Mouse (Mus musculus) embryonic facial prominence, embryonic 14.5 days (tissue): ENCODE results near the gene Atp1b1. TPM values are rescaled to one million over a fixed set of nuclear protein-coding genes. Genes with fewer than 3 reads are reported as not detected.

Experiments used
- ATAC-seq: fragments of 200-750 bp; cut with Nextera tagmentation; 2 replicates; pipeline ENCODE4 v1.8.0; 2017; ENCODE audit warnings: low read depth, moderate number of reproducible peaks, moderate TSS enrichment
- DNase-seq: peaks from one replicate; pipeline ENCODE4 v3.0.0-alpha.2; 2015; ENCODE audit warnings: low spot score
- H3K27ac ChIP-seq: fragments of 300-500 bp; sonication (generic); replicated peaks from 2 replicates; pipeline ENCODE4 v1.5.1; 2014; ENCODE audit warnings: low read depth, mild to moderate bottlenecking, low read length, moderate library complexity
- H3K27me3 ChIP-seq: fragments of 300-500 bp; sonication (generic); replicated peaks from 2 replicates; pipeline ENCODE4 v1.6.1; 2014; ENCODE audit warnings: low read length; ENCODE audit not compliant: control insufficient read depth, insufficient read depth
- H3K36me3 ChIP-seq: fragments of 300-500 bp; sonication (generic); 2 replicates; pipeline ENCODE4 v1.6.1; 2014; ENCODE audit warnings: low read length, mixed read lengths; ENCODE audit not compliant: control insufficient read depth, insufficient read depth
- H3K4me1 ChIP-seq: fragments of 300-500 bp; sonication (generic); 2 replicates; pipeline ENCODE4 v1.6.1; 2014; ENCODE audit warnings: antibody characterized with exemption, low read length; ENCODE audit not compliant: control insufficient read depth, insufficient read depth
- H3K4me2 ChIP-seq: fragments of 300-500 bp; sonication (generic); 2 replicates; pipeline ENCODE4 v1.6.1; 2014; ENCODE audit warnings: low read depth, mild to moderate bottlenecking, low read length, moderate library complexity, mixed read lengths
- H3K4me3 ChIP-seq: fragments of 300-500 bp; sonication (generic); 2 replicates; pipeline ENCODE4 v1.5.1; 2014; ENCODE audit warnings: low read depth, mild to moderate bottlenecking, low read length
- H3K9ac ChIP-seq: fragments of 300-500 bp; sonication (generic); 2 replicates; pipeline ENCODE4 v1.6.1; 2014; ENCODE audit warnings: low read depth, mild to moderate bottlenecking, low read length, moderate library complexity, mixed read lengths
- H3K9me3 ChIP-seq: fragments of 300-500 bp; sonication (generic); 2 replicates; pipeline ENCODE4 v1.6.1; 2016; ENCODE audit warnings: low read length; ENCODE audit not compliant: control insufficient read depth
- WGBS: fragments of 180-500 bp; shearing (Covaris S2); extraction: QIAGEN DNeasy Blood & Tissue Kit; methylation state at CpG from one replicate; pipeline ENCODE4 v1.1.7; 2014; 5-methylcytosine and 5-hydroxymethylcytosine counted together
- polyA plus RNA-seq: library from polyadenylated mRNA; unstranded; fragments of >200 nt; fragmentation: Nextera tagmentation; extraction: Ambion mirVana; gene quantifications from 2 replicates; pipeline ENCODE4 v1.2.1, GENCODE M21; 2014

Atp1b1 gene
- polyA plus RNA-seq, 1 experiment from 2014 or later, result 44.0 TPM

- no peak for ATAC-seq
- no peak overlapping the region for H3K9ac ChIP-seq
- no peaks in the 10 kb centered on the region for H3K4me1 ChIP-seq
- no peak for DNase-seq
- H3K9me3 ChIP-seq, result no peaks in the 10 kb centered on the region
- WGBS, result 91% methylated on average over 6 of the region's 6 CpGs
- no peak overlapping the region for H3K4me2 ChIP-seq
- no peak overlapping the region for H3K4me3 ChIP-seq
- no peaks in the 10 kb centered on the region for H3K36me3 ChIP-seq
- H3K27me3 ChIP-seq, result no peaks in the 10 kb centered on the region
- no peak overlapping the region for H3K27ac ChIP-seq
Measured at GRCm38 (mm10) chr1:164420623-164421354, 37.4 kb downstream of the Atp1b1 start.

- 86% methylated on average over 8 of the region's 8 CpGs for WGBS
- ATAC-seq, result no peak
- H3K4me2 ChIP-seq, result no peak overlapping the region
Measured at GRCm38 (mm10) chr1:164419401-164419800, 38.8 kb downstream of the Atp1b1 start.

DNA sequence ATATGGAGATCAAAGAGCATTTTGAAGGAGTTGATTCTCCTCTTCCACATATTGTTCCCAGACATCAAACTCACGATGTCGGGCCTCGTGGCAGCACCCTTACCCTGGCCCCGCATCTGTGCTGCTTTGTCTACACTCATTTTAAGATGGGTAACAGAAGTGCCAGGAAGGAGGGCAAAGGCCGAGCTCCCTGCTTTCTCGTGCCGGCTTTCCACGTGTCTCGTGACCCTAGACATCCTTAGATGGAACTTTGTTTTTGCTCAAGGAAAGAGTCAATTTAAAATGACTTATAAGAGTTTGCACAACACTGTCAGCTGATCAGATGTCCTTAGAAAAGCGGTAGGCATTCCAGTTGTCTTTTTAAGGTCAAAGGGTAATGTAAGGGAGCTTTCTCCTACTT is 39.8 kb downstream of the Atp1b1 start:
- H3K27me3 ChIP-seq, result no peaks in the 10 kb centered on the region
- no peak for ATAC-seq
- DNase-seq, result no peak
- H3K36me3 ChIP-seq, result no peaks in the 10 kb centered on the region
- H3K4me1 ChIP-seq, result no peaks in the 10 kb centered on the region
- no peak overlapping the region for H3K4me3 ChIP-seq
- WGBS, result 68% methylated on average over 10 of the region's 10 CpGs
- H3K9me3 ChIP-seq, result no peaks in the 10 kb centered on the region
- H3K9ac ChIP-seq, result no peak overlapping the region
- no peak overlapping the region for H3K4me2 ChIP-seq
- no peak overlapping the region for H3K27ac ChIP-seq

More at GRCm38 (mm10) chr1:164419401-164419800, 38.8 kb downstream of the Atp1b1 start:
- Histone ChIP-seq H3K4me3 (no peak overlapping the region), H3K9me3 (no peaks in the 10 kb centered on the region), H3K36me3 (no peaks in the 10 kb centered on the region), H3K27ac (no peak overlapping the region), H3K9ac (no peak overlapping the region), H3K4me1 (no peaks in the 10 kb centered on the region), H3K27me3 (no peaks in the 10 kb centered on the region)
- no peak for DNase-seq

DNA sequence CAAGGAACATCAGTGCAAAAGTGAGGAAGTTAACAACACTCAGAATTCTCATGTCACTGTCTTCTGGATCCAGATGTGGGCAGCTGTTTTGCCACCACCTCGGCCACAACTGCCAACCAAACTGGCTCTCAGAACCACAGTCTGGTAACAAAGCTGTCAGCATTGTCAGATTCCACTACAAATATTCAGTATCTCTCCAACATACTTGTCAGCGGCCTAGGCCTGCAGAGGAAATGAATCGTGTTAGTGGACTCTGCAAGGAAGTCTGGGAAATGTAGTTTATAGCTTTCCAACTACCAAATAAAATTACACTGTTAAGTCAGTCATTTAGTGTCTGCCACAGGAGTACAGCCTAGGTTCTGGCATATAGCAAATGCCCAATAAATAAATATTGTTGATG is 40.6 kb downstream of the Atp1b1 start:
- no peak for DNase-seq
- H3K27ac ChIP-seq, result no peak overlapping the region
- H3K36me3 ChIP-seq, result peaks cover 2% of the 10 kb centered on the region
- WGBS, result 75% methylated on average over 3 of the region's 3 CpGs
- H3K4me1 ChIP-seq, result no peaks in the 10 kb centered on the region
- ATAC-seq, result no peak
- H3K4me3 ChIP-seq, result no peak overlapping the region
- H3K4me2 ChIP-seq, result no peak overlapping the region
- no peaks in the 10 kb centered on the region for H3K9me3 ChIP-seq
- H3K27me3 ChIP-seq, result no peaks in the 10 kb centered on the region
- no peak overlapping the region for H3K9ac ChIP-seq

DNA sequence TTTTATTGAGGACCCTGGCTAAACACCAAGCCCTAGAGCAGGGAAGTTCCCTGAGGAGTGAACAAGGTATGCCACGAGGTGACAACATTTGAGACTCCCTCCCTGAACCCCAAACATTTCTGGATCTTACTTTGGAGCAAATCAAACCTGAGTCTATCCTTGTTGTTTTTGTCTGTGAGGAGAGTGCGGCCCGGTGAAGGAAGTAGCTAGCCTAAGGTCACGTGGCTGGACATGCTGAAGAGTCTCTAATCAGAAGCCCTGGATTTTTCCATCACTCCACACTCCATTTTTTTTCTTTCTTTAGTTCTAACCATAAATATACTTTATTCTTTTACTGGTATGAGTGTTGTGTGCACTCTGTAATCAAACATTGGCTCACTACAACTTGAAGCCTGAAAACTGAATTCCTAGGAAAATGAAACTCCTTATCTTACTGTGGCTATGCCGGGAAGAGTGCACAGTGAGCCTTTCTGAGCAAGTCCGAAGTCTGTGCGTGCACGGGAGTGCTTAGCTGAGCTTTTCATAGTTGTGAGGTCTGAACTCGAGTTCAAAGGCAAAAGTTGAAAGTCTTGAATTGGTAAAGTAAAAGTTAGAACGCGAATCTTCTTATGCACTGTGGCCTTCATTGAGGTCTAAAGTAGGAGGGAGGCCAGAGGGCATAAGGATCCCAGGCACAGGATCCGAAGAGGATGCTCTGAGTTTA is 41.3 kb downstream of the Atp1b1 start:
- H3K9me3 ChIP-seq, result no peaks in the 10 kb centered on the region
- 85% methylated on average over 12 of the region's 12 CpGs for WGBS
- H3K4me3 ChIP-seq, result no peak overlapping the region
- H3K9ac ChIP-seq, result no peak overlapping the region
- no peaks in the 10 kb centered on the region for H3K4me1 ChIP-seq
- H3K27ac ChIP-seq, result no peak overlapping the region
- H3K27me3 ChIP-seq, result no peaks in the 10 kb centered on the region
- H3K36me3 ChIP-seq, result peaks cover 3% of the 10 kb centered on the region
- ATAC-seq, result no peak
- no peak overlapping the region for H3K4me2 ChIP-seq
- DNase-seq, result no peak

DNA sequence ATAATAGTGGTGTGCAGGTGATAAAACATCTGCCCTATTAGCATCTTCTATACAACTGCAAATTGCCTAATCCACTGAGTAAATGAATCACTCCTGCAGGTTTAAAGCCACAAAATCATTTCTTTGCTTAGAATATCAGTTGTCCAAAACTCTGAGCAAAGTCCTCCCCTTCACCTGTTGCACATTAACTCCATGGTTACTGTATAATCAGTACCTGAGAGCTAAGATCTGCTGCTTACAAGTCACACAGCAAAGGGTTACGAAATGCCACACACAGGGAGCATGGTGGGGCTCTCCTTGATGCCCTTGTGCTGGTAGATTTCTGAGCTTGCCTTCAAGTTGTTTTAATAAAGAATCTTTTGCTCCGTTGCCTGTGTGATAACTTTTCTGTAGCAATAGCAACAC is 42.8 kb downstream of the Atp1b1 start:
- ATAC-seq (no peak), DNase-seq (no peak)
- H3K9ac ChIP-seq, result no peak overlapping the region
- H3K27ac ChIP-seq, result no peak overlapping the region
- no peaks in the 10 kb centered on the region for H3K4me1 ChIP-seq
- peaks cover 3% of the 10 kb centered on the region for H3K36me3 ChIP-seq
- H3K4me2 ChIP-seq, result no peak overlapping the region
- H3K9me3 ChIP-seq, result no peaks in the 10 kb centered on the region
- WGBS, result 67% methylated on average over 2 of the region's 2 CpGs
- no peaks in the 10 kb centered on the region for H3K27me3 ChIP-seq
- H3K4me3 ChIP-seq, result no peak overlapping the region

DNA sequence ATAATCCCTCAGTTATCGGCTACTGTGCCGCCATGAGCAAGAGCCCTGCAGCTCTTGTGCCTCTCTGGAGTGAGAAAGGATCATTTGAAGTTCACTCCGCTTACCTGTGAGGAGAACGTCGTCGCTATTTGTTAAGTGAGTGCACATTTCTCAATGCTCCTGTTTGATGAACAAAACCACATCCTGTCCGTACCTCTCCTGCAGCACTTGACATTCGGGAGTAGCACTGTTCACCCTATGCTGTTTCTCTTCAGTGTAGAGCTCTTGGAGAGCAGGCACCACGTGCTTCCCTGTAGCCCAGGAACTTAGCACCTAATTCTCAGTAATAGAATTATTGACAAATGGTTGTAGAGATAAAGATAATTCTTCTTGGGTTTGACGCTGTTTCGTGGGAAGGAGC is 44.5 kb downstream of the Atp1b1 start:
- Histone ChIP-seq H3K36me3 (peaks cover 3% of the 10 kb centered on the region), H3K4me2 (no peak overlapping the region), H3K4me3 (no peak overlapping the region), H3K9ac (no peak overlapping the region), H3K27me3 (no peaks in the 10 kb centered on the region), H3K9me3 (no peaks in the 10 kb centered on the region), H3K4me1 (no peaks in the 10 kb centered on the region), H3K27ac (no peak overlapping the region)
- WGBS, result 93% methylated on average over 11 of the region's 11 CpGs
- no peak for ATAC-seq
- DNase-seq, result no peak

- DNase-seq (no peak), ATAC-seq (no peak)
- Histone ChIP-seq H3K27ac (no peak overlapping the region), H3K4me1 (no peaks in the 10 kb centered on the region), H3K4me3 (no peak overlapping the region), H3K4me2 (no peak overlapping the region), H3K9ac (no peak overlapping the region), H3K27me3 (no peaks in the 10 kb centered on the region), H3K36me3 (peaks cover 3% of the 10 kb centered on the region), H3K9me3 (no peaks in the 10 kb centered on the region)
- WGBS, result 95% methylated on average over 9 of the region's 9 CpGs
Measured at GRCm38 (mm10) chr1:164412906-164413305, 45.2 kb downstream of the Atp1b1 start.

- no peak for ATAC-seq
- H3K4me3 ChIP-seq, result no peak overlapping the region
Measured at GRCm38 (mm10) chr1:164411306-164411705, 46.8 kb downstream of the Atp1b1 start.

More at GRCm38 (mm10) chr1:164411306-164411705, 46.8 kb downstream of the Atp1b1 start:
- no peak overlapping the region for H3K9ac ChIP-seq
- no peak overlapping the region for H3K4me2 ChIP-seq
- DNase-seq, result no peak
- no peaks in the 10 kb centered on the region for H3K4me1 ChIP-seq
- no peaks in the 10 kb centered on the region for H3K27me3 ChIP-seq
- WGBS, result 88% methylated on average over 7 of the region's 7 CpGs
- no peaks in the 10 kb centered on the region for H3K9me3 ChIP-seq
- H3K27ac ChIP-seq, result no peak overlapping the region
- H3K36me3 ChIP-seq, result peaks cover 3% of the 10 kb centered on the region
